Mouse (Mus musculus) liver, adult (tissue): ENCODE data around the gene Prps1.

ENCODE experiments used
- GATA4 ChIP-seq: IDR thresholded peaks from 2 replicates; pipeline ENCODE4 v1.6.1; 2014; ENCODE audit warnings: mild to moderate bottlenecking, low read length; ENCODE audit not compliant: insufficient replicate concordance

Prps1 gene

DNA sequence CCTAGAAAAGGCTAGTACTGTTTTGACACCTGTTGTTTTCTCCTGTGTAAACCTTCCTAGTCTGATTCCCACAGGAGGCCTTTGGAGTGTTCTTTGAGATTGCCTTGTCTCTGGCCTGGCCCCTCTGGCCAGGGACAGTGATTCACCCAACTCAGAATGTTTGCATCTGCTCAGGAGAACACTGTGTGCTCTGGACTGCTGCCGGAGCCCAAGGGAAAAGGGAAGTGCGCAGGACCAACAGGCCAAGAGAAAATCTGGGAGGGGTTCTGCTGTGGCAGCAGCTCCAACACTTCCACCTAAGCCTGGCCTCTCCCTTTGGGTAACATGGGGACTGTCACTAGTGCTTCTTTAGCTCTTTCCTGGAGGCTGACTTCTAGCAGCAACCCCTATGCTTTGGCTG lies 57.0 kb downstream of the Prps1 start:
- no peak for TF ChIP-seq GATA4

DNA sequence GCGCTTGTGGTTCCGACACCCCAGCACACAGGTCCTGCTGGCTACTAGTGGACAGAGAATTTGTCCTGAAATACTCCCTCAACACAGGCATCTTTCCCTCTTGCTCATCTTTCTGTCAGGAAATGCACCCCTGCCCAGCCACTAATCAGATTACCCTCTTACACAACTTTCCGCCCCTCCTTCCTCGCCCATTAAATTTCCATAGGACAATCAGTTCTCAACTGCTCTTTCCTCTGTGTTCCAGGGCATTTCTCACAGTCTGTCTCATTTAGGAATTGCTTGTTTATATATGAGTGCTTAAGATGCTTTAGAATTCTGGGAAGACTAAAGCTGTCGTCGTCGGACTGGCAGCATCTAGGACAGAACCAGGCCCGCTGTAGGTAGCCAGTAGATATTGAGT lies 61.9 kb downstream of the Prps1 start:
- no peak for TF ChIP-seq GATA4

DNA sequence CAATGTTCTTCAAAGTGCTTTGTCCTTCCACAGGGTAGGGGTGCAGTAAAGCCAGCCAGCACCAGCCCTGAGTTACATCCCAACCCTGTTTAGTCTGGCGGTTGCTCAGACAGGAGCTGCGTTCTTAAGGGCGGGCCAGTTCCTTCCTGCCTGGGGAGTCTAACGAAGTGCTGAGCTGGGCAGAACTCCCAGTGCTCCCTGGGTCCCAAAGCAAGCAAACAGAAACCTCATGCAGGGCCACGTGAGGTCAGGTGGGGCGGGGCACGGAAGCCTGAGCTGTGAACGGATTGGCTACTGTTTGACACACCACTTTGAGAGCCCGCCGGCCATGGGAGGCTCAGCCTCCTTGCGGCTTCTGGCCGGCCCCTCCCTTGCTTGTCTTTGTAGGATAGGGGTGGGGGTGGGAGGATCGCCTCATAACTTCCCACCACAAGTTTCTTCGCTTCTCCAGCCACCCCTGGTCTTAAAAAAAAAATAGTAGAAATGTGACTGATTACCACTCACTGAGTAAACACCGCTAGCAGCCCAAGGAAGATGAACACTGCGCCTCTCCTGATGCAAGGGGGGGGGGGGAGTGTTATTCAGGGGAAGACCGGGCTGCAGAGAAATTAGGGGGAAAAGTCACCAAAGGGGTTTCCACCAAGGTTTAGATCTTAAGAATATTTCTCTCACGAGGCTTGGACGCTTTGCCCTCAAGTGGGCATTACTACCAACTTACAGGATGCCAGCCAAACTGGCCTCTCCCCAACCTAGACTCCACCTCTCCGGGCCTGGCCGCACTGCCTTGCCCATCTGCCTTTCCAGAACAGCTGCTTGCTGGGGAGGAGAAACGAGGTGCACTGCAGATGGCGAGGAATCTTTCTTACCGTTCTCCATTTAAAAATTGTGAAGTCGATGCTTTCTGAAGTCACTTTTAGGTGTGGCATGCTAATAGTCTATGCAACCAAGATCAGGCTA lies 64.0 kb downstream of the Prps1 start:
- TF ChIP-seq GATA4: no peak

DNA sequence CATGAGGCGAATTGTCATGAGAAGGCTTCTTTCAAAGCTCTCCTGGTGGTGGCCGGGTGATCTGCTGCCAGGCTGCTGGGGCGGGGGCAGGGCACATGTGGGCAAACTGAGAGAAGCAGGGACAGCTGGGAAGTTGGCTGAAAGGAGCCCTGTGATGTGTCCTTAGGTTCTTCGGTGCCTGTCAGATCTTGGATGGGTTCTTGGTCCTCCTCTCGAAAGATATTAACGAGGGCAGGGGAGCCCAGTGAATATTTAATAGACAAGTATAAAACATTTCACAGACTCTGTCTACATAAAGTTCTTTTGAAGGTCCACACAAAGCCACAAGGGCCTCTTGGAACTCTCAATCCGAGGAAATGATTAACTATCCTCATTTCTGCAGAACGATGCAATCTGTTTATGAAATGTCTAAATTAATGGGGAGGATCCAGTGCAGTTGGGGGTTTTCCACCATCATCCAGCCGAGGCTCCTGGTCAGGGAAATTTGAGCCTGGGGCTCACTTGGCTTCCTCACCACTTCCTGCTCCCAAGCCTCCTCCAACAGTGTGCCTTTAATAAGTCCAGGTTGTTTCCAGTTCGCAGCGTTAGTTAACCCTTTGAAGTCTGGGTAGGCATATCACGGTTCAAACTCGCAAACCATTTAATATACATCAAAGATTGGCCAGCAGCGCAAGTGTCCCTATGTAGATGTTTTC lies 65.8 kb downstream of the Prps1 start:
- no peak for TF ChIP-seq GATA4

DNA sequence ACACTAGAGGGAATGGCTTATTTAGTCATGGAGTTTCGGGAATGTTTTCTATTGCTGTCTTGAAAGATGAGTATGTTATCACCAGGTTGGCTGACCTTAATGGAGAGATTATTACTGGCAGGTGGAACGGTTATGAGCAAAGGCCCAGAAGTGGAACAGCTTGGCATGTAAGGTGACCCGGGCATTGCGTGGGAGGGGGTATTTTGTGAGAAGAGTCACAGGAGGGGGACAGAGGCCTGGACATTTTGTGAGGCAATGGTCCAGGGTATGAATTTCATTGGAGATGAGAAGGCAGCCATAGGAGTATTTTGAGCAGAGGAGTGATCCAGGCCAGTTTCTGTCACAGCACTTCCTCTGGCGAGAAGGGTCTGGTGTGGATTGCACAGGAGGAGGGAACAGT lies 67.8 kb downstream of the Prps1 start:
- no peak for TF ChIP-seq GATA4
